Mouse (Mus musculus) CH12.LX (cell line): ENCODE data around the gene Arrdc1.

Experiments used
- CHD2 ChIP-seq: IDR thresholded peaks from 2 replicates; pipeline ENCODE4 v1.6.1; 2011; ENCODE audit warnings: low read length, improper control_type of control experiment
- CTCF ChIP-seq, 2 experiments: IDR thresholded peaks in 1 of 2; conservative IDR thresholded peaks in 1 of 2; 2 replicates each; pipeline ENCODE4 v1.5.1; 2011 to 2012; ENCODE audit warnings: low read depth in 2 of 2, low read length in 2 of 2, improper control_type of control experiment in 1 of 2, inconsistent platforms in 1 of 2, mild to moderate bottlenecking in 1 of 2, moderate library complexity in 1 of 2
- ELF1 ChIP-seq: IDR thresholded peaks from 2 replicates; pipeline ENCODE4 v1.6.1; 2014; ENCODE audit warnings: low read depth, mild to moderate bottlenecking, inconsistent platforms, low read length, improper control_type of control experiment
- EP300 ChIP-seq: IDR thresholded peaks from 2 replicates; pipeline ENCODE4 v1.6.1; 2011; ENCODE audit warnings: low read length, improper control_type of control experiment
- GABPA ChIP-seq: IDR thresholded peaks from 2 replicates; pipeline ENCODE4 v1.6.1; 2012; ENCODE audit warnings: low read depth, low read length, improper control_type of control experiment, inconsistent platforms; ENCODE audit not compliant: insufficient replicate concordance
- MAFK ChIP-seq: IDR thresholded peaks from 2 replicates; pipeline ENCODE4 v1.6.1; 2011; ENCODE audit warnings: low read length, improper control_type of control experiment; ENCODE audit not compliant: insufficient replicate concordance
- MAX ChIP-seq: IDR thresholded peaks from 2 replicates; pipeline ENCODE4 v1.6.1; 2011; ENCODE audit warnings: low read length, improper control_type of control experiment
- MAZ ChIP-seq: IDR thresholded peaks from 2 replicates; pipeline ENCODE4 v1.6.1; 2012; ENCODE audit warnings: low read depth, mild to moderate bottlenecking, inconsistent platforms, low read length, improper control_type of control experiment, moderate library complexity
- POLR2AphosphoS2 ChIP-seq: IDR thresholded peaks from 2 replicates; pipeline ENCODE4 v1.6.1; 2011; ENCODE audit warnings: low read depth, low read length, improper control_type of control experiment
- TCF12 ChIP-seq: IDR thresholded peaks from 2 replicates; pipeline ENCODE4 v1.6.1; 2014; ENCODE audit warnings: low read depth, mild to moderate bottlenecking, inconsistent platforms, low read length, improper control_type of control experiment
- USF1 ChIP-seq: IDR thresholded peaks from 2 replicates; pipeline ENCODE4 v1.6.1; 2014; ENCODE audit warnings: low read depth, mild to moderate bottlenecking, inconsistent platforms, low read length, improper control_type of control experiment
- ZC3H11A ChIP-seq: IDR thresholded peaks from 2 replicates; pipeline ENCODE4 v1.6.1; 2012; ENCODE audit warnings: low read depth, mild to moderate bottlenecking, inconsistent platforms, low read length, improper control_type of control experiment

DNA sequence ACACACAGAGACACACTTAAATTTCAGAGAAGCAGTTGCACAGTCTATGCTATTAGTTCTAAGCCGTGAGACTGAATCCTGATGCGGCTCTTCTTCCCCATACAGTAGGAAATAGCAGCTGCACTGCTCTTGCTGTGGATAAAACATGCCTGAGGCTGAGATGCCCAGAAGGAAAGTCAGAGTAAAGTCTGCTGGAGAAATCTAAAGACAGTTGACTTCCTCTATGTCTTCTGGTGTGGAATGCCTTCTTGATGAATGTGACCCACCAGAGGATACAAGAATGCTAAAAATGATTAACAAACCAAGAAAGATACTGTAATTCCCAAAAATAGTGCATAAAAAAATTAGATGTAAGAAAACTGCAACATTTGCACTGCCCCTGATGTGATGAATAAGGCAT lies 35.8 kb downstream of the Arrdc1 start:
- TF ChIP-seq ELF1: no peak
- no peak for TF ChIP-seq TCF12
- no peak for TF ChIP-seq MAFK
- no peak for TF ChIP-seq MAX
- TF ChIP-seq EP300: no peak
- no peak for TF ChIP-seq GABPA
- no peak for TF ChIP-seq ZC3H11A
- TF ChIP-seq POLR2AphosphoS2: no peak
- TF ChIP-seq CHD2: no peak
- TF ChIP-seq MAZ: no peak
- no peak for TF ChIP-seq CTCF (conservative IDR thresholded peaks at IDR 0.05 in 1 of 2, IDR thresholded peaks at IDR 0.05 in 1 of 2; ENCODE audit: low read depth in 2 of 2, low read length in 2 of 2)
- no peak for TF ChIP-seq USF1
